Mouse (Mus musculus) cortical plate, adult 2 months (tissue): Measurements from ENCODE around the gene Poln.

ENCODE experiments used
- CTCF ChIP-seq: fragments of 200-500 bp; IDR thresholded peaks from 2 replicates; pipeline ENCODE4 v1.5.1; 2011; ENCODE audit warnings: mild to moderate bottlenecking, control low read depth, low read length; ENCODE audit not compliant: insufficient read depth; ENCODE audit errors: extremely low read depth
- POLR2A ChIP-seq: fragments of 200-500 bp; IDR thresholded peaks from 2 replicates; pipeline ENCODE4 v1.6.1; 2011; ENCODE audit warnings: mild to moderate bottlenecking, low read length, control low read depth; ENCODE audit not compliant: insufficient read depth; ENCODE audit errors: extremely low read depth

DNA sequence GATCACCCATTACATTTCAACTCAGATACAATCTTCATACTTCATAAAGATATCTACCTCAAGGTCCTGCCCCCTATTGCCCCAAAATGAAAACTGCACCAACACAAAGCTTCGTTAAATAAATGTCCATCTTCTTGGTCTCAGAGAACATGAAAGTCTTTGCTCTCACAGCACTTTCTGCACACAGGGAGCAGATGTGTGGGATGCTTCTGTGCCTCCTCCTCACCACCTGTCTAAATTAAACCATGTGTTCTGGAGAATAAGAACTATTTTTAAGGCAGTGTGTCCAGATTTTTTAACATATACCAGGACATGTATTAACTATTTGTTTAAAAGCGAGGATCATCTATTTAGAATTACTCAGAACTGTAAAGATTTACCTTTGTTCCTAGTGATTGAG is 36.5 kb downstream of the Poln start:
- no peak for TF ChIP-seq CTCF
- TF ChIP-seq POLR2A = no peak
